Mouse (Mus musculus): ENCODE measurements at regions not wholly inside any gene's neighbourhood (a gene's known extent, or its start where the extent isn't known, plus 50 kb on each side); places are given as distances from the start of the nearest gene placed in this dataset.
A peak's percentile ranks its signal among the peaks of the same experiment; 100 is the strongest.

DNA sequence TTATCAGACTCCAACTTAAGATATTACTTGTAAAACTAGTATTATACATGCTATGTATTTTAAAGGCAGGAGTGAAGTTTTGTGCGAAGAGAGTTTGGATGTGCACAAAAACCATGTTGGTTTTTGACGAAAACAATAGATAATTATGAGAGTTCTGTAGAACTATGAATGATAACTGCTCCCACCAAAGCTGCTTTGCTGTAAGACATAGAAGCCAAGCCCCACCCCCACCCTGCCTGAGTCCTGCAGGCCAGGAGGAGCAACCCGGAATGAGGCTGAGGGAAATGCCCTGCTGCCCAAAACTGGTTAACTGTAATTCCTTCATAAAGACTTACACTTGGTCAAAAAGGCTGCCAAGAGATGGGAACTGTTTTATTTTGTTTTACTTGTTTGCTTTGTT is 175.8 kb downstream of the Efnb2 start:
- no peak for DNase-seq (ENCODE audit: low read depth, low spot score)

DNA sequence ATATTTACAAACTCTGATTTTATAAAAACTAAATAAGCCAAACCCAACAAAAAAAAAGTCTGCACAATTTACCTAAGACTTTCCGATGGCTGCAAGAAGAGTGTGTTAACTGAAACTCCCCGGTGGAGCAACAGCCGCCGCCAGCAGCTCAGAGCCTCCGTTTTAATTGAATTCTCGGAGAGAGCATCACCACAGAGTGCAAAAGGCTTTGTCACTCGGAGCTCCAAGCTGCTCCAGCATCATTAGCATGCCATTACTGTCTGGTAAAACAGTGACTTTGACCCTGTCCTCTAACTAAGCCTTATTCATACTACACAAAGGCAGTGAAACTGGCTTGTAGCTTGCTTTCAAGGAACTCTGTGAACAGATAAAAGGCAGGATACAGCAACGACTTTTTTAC is 176.5 kb downstream of the Efnb2 start:
- peak; percentile 82 for DNase-seq (ENCODE audit: low read depth, low spot score)

GRCm38 (mm10) chr8:8482707-8483480 is 178.1 kb downstream of the Efnb2 start:
- DNase-seq (ENCODE audit: low read depth, low spot score), result no peak

DNA sequence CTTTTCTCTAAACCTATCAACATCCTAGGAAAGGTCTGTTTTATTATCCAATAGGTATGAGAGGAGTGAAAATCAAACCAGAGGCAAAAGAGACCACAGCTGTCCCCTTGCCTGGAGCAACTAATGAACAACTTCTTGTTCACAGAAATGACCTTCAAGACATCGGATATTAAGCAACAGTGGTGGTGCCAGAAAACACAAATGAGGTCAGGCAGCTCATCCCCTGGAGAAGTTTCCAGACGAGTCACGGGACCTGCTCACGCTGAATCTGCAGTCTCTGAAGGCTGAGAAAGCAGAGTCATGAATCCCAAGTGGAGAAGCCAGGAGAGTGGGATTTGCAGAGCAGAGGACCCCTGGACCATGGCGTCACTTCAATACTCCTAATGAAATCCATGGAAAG is 183.6 kb downstream of the Efnb2 start:
- DNase-seq (ENCODE audit: low read depth, low spot score), result no peak

DNA sequence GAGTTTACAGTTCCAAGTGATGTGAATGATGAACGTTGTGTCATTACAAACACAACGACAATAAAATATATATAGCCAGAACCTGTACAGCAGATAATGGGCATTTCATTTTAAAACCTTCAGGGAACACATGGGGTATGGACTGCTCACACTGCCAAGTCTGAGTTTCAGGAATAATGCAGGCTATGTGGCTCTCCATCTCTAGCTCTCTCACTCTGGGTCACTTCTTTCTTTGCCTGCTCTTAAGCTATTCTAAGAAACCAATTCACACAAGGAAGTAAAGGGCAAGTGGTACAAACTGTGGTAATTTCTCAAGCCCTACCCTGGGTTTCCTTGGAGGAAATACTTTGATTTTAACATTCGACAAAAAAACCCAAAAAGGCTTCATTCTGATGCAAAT is 192.5 kb downstream of the Efnb2 start:
- DNase-seq (ENCODE audit: low read depth, low spot score), result no peak

DNA sequence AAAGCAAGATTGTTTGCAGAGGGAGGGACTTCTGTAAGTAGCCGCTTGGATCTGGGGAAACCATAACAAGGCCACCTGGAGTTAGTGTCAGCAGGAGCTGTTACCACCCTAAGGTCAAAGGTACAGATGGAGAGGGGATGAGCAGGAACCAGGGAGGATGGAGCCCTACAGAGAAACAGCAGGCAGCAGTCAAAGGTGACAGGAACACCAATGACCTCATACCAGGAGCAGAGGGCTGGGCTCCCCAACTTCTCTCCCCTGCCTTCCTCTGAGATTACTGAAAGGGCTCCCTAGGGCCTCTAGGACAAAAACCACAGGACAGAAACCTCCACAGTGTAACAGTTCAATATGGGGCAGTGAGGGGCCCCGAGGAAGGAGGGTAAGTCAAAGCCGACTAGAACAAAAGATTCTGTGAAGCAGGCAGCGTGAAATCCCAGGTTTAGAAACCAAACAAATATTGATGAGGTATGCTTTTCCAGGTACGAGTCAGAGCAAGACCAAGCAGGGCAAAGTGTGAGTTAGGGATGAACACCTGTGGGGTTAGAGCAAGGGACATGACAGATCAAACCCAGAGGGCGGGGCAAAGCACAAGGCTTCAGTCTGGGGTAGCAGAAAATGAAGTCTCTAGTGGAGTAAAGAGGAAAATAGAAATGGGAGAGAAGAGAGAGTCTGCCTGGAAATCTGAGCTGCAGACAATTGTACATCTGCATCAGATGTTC is 194.4 kb downstream of the Efnb2 start:
- no peak for DNase-seq (ENCODE audit: low read depth, low spot score)

GRCm38 (mm10) chr8:8462455-8462854 is 198.6 kb downstream of the Efnb2 start:
- DNase-seq (ENCODE audit: low read depth, low spot score), result no peak

GRCm38 (mm10) chr8:8457536-8457935 is 203.5 kb downstream of the Efnb2 start:
- no peak for DNase-seq (ENCODE audit: low read depth, low spot score)

GRCm38 (mm10) chr8:8453944-8454343 is 207.1 kb downstream of the Efnb2 start:
- no peak for DNase-seq (ENCODE audit: low read depth, low spot score)

- no peak for DNase-seq (ENCODE audit: low read depth, low spot score)
These were observed 208.8 kb downstream of the Efnb2 start for GRCm38 (mm10) chr8:8452226-8452625.

- DNase-seq (ENCODE audit: low read depth, low spot score), result no peak
These were observed 212.1 kb downstream of the Efnb2 start for GRCm38 (mm10) chr8:8448911-8449310.

DNA sequence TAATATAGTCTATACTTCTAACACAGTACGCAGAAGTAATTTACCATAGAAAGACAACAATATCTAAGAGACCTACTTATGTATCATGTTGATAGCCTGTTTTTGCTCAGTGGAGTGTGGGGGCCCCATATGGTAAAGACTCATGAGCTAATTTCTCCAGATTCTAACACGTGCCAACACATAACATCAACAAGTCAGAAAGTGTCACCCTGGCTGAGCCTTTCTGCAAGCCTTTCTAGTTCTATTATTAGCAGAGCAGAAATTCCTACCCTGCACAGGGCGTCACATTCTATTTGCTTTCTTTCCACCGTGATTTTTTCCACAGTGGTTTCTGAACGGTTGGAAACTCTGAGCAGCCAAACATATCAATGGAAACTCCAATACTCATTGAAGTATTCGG is 219.5 kb downstream of the Efnb2 start:
- no peak for DNase-seq (ENCODE audit: low read depth, low spot score)

- DNase-seq (ENCODE audit: low read depth, low spot score), result no peak
These were observed 220.1 kb downstream of the Efnb2 start for GRCm38 (mm10) chr8:8440903-8441302.

GRCm38 (mm10) chr8:8426201-8426600 is 234.8 kb downstream of the Efnb2 start:
- DNase-seq (ENCODE audit: low read depth, low spot score), result no peak

DNA sequence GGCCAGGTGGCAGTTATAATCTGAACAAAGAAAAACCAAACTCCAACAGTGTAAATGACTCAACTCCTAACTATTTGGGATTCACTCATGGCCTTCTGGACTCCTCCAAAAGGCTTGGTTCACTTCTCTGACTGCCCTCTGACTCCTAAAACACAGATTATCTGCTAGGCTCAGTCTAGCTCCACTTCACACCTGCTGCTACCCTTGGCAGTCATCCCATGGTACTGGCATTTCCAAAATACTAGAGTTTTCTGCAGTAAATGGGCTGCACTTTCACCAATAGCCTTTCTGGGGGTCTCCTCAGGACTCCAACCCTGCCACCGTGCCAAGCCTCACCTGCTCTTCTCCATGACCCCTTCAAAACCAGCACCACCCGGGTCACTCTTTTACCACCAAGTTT is 237.6 kb downstream of the Efnb2 start:
- DNase-seq (ENCODE audit: low read depth, low spot score), result no peak

DNA sequence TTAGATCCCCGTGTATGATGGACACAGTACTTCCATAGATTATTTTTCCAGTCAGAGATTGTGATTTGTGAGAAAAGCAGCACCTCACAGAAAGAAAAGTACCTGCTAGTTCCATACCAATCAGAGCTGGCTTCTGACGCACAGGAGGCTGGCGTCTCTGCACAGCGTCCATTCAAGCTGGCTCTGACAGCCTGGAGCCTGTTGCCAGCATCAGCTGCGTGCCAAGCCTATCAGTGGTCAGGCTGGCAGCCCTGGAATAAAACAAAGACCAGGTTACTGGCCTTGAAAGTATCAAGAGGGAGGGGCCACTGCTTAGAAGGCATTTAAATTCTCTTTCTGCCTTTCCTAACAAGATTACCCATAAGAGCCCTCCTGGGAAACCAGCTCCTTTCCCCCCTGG is 239.3 kb downstream of the Efnb2 start:
- no peak for DNase-seq (ENCODE audit: low read depth, low spot score)

DNA sequence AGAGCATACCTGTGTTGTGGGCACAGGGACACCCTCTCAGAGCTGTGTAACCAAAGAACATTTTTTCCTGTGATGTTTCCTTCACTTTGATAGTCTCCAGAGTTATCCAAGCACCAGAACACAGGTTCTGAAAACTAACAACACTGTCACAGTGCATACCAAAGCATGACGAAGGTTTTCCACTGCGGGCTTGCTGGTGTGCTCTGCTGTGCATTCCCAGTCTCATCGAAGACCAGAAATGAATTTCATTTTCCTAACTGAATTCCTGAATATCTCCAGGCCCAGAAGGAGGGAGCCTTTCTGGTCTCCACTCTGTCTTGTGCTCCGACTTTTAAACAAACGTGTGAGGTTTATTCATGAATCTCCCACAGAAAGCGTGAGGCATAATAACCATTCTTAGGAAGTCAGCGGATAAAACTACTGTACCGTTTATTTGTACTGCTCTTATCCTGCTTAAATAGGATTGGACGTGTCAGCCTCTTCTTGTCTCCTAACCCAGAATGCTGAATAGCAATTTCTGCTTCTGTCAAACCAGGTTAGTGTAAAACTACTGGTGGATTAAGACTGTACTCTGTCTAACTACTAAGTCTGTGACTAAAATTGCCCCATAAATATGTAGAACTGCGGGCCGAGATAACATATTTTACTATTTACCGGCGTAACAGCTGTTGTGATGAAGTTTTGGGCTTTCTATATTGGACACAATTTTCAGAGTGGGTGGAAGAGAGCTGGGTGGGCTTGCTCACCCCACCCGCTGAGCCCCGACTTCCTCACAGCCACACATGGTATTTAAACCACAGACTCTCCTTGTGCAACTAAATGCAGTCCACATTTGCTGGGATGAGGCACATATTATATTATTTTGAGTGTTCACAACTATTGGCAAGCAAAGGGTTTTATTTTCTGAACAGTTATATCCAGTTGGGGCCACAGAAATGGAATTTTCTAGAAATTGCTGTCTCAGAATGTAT is 241.4 kb downstream of the Efnb2 start:
- no peak for DNase-seq (ENCODE audit: low read depth, low spot score)

DNA sequence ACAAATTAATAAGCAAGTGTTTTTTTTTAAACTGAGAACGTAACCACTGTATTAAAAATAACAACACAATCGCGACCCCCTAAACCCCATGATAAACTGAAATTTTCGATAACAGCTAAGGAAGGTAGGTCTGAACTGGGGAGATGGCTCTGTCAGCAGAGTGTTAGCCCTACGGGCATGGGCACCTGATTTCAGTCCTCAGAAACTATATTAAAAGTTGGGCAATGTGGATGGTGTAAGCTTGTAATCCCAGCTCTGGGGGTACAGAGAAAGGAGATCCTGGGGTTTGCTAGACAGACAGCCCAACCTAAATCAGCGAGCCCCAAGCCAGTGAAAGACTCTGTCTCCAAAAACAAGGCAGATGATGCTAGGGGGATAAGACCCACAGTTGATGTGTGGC is 242.1 kb downstream of the Efnb2 start:
- no peak for DNase-seq (ENCODE audit: low read depth, low spot score)

DNA sequence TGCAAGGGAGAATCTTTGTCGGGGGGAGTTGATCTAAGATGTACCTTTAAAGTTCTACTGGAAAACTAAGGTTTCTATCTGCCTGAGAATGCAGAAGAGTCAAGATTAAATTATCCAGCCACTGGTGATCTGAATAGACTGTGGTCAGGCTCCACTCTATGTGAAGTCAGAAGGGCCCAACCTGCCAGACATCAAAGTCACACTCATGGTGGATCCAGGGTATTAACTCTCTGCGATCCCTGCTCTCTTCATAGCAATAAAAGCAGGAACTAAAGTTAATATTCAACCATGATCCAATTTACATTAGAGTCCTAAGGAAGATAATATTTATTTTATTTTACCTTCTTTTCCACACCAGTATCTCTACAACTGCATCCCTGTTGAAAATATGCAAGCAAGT is 242.5 kb downstream of the Efnb2 start:
- no peak for DNase-seq (ENCODE audit: low read depth, low spot score)

- no peak for DNase-seq (ENCODE audit: low read depth, low spot score)
These were observed 244.8 kb downstream of the Efnb2 start for GRCm38 (mm10) chr8:8416092-8416701.

DNA sequence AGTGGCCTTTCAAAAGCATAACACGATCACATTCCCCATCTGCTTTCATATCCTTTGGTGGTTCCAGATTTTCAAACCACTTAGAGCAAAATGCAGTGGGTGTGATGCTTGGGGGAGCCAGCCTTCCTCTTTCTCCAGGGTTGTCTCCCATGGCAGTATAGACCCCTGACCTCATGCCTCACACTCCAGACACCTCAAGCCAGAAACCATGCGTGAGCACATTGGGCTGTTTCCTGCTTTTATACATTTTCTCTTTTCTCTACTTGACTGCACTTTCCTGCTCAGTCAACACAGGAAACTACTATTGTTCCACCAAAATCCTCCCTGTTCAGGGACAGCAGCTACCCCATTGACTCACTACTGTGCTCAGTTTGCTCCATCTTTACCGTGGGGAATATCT is 253.7 kb downstream of the Efnb2 start:
- DNase-seq (ENCODE audit: low read depth, low spot score), result no peak

DNA sequence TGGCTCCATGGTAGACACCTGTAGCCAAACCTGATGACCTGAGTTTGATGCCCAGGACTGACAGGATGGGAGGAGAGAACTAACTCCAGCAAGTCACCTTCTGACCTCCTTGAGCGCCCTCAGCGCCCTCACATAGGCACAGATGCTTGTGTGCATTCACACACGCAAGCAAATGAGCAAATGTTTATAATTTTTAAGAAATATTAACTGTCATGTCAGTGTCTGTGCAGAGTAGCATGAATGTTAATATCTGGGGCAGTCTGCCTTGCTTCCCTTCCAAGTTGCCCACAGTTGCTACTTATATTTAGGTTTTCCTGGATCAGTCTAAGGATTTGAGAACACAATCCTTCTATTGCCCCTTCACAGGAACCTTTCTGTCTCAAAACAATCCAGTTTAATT is 257.6 kb downstream of the Efnb2 start:
- DNase-seq (ENCODE audit: low read depth, low spot score), result no peak
